Mouse (Mus musculus) liver, adult (tissue): ENCODE measurements at regions not wholly inside any gene's neighbourhood (a gene's known extent, or its start where the extent isn't known, plus 50 kb on each side); places are given as distances from the start of the nearest gene placed in this dataset.

Experiments used
- GATA4 ChIP-seq: IDR thresholded peaks from 2 replicates; pipeline ENCODE4 v1.6.1; 2014; ENCODE audit warnings: mild to moderate bottlenecking, low read length; ENCODE audit not compliant: insufficient replicate concordance

DNA sequence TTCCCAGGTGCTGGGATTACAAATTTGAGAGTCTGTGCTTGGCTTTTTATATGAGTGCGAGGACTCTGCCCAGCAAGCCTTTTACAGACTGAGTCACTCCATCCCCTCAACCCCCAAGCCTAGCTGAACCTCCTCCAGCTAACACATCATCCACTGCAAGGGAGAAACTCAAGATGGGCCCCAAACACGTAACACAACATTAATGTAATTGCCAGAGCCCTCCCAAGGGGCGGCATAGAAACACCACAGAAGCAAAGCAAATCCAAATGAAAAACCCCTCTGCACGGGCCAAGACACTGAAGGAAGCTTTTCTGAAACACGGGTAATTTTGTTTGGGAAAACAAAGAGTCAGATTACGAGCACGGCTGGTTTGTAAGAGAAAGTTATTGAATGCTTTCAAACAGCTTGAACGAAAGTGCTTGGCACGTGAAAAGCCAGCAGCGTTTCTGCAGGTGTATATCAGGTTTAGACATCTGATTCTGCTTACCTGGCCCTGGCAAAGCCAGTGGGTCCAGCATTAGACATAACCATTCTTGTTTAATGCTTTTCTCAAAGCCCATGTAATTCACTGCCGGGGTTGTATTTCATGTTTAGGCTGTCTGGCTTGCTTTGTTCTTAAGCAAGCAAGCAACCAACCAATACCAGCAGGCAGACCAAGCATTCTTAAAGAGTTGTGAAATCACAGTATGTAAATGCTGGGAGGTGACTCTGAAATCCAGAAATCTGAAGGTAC lies 132.8 kb downstream of the Ets2 start:
- no peak for TF ChIP-seq GATA4

GRCm38 (mm10) chr16:95833455-95833854 lies 131.6 kb downstream of the Ets2 start:
- no peak for TF ChIP-seq GATA4

DNA sequence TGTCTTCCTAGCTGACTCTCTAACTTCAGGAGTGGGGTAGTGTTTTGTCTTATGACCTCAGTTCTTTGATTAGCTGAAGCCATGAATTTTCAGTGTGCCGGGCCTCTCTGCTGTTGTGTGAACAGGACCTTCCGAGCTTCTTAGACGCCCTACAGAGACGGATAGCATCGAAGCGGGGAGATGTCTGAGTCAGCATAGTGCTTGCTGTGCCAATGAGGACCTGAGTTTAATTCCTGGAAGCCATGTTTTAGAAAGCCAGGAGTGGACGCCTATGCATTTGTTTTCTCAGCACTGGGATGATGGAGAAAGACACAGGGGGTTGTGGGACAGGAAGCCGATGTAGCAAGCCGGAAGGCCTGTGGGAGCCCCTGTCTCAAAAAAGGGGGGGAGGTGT lies 130.5 kb downstream of the Ets2 start:
- TF ChIP-seq GATA4: no peak

DNA sequence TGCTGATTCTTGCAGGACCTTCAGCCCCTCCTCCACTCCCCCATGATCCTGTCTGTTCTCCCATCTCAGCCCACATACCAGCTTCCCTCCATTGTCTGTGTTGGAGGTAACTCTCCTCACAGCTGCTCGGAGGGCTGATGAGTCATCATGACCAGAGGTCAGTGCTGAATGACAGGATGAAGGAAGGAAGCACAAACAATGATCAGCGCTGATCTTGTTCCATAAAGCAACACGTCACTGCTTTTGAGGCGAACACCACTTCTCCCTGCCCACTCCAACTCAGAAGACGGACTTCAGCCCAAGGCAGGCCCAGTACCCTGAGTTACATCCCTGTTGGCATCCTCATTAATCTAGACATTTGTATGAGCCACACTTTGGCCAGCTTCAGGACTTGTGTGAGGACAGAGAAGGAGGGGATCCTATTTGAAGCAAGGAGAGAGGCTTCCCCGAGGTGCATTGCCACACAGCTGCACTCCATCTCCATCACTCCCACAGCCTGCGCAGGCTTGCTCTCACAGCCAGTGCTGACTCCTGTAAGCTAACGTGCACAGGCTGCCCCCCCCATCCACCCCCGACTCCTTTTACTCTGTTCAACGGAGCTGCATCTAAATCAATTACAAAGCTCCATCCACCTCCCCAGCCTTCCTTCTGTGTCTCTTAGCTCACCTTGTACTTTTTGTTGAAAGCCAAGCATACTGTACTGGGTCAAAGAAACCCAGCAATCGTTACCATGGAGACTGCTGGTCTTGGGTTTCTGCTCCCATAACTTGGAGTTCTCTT lies 129.9 kb downstream of the Ets2 start:
- peak; percentile 60; the same call in 1 of the 2 replicates for TF ChIP-seq GATA4

DNA sequence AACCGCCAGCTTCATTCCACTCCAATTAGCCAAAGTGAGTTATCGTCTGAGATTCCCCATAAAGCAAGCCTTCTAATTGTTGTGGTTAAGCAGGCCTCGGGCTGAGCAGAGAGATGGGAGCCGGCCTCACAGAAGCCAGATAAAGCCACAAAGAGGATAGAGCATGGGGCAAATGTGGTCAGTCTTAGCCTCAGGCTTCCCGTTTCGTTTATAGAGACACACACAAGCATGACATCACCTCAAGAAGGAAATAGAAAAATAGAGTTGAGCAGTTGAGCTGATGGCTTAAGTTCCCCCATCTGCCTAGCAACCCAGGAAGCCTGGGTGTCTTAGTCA lies 125.5 kb downstream of the Ets2 start:
- no peak for TF ChIP-seq GATA4

DNA sequence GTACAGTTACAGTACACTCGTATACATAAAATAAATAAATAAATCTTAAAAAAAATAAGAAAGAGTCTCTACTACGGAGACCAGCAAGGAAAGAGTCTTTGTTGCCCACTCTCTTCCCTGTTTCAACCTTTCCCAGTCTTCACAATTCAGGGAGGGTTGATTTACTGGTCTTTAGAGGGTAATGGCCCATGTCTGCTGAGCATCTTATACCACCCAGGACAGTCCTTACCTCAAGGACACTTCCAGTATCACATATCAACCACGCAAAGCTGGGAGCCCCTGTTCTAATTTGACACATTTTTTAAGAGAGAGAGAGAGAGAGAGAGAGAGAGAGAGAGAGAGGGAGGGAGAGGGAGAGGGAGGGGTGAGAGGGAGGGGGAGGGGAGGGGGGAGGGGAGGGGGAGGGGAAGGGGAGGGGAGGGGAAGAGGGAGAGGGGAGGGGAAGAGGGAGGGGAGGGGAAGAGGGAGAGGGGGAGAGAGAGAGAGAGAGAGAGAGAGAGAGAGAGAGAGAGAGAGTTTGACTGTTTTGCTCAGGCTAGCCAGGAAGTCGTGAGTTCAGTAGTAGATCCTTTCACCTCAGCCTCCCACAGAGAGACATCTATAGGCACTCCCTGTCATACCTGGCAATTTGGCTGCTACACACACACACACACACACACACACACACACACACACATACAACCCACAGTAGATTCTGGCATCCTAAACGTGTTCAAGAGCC lies 125.0 kb downstream of the Ets2 start:
- TF ChIP-seq GATA4: no peak

DNA sequence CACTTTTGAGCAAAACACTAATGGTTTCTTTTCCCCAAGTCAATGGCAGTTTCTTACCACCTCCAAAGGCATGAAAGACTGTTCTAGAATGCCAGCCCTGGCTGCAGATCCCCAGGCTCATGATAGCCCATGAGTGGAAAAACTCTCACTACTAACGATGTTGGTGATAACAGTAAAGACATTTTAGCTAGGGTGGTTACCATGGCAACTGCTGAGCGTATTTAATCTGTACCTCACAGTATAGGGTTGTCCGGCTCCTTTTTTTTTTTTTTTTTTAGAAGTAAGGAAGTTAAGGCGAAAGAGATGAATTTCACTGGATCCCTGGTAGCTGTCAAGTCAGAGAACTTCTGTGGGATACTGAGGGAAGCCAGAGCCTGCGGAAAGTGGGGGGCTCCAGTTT lies 123.8 kb downstream of the Ets2 start:
- no peak for TF ChIP-seq GATA4

- 0 out of 2 replicates have a peak, but pooled peaks have one; percentile 28 for TF ChIP-seq GATA4
Observed at GRCm38 (mm10) chr16:95824720-95825534, 123.1 kb downstream of the Ets2 start.

DNA sequence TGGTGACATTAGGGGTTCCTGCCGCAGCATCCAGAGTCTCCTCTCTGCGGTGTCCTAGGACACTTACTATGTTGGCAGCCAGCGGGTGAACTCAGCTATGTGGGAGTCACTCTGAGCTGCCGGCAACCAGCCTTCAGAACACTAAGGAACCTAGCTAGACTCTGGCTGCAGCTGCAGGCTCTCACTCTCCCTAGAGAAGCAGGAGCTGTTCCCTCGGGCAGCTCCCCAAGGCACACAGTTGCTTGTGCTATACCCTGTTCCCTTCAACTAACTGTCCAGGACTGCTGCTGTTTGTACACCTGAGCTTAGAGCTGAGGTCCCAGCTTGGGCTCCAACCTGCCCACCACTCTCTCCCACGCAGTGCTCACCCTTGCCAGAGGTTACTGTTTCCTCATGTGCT lies 121.9 kb downstream of the Ets2 start:
- no peak for TF ChIP-seq GATA4

- no peak for TF ChIP-seq GATA4
Observed at GRCm38 (mm10) chr16:95821080-95821479, 119.2 kb downstream of the Ets2 start.

- TF ChIP-seq GATA4: no peak
Observed at GRCm38 (mm10) chr16:95820606-95821005, 118.7 kb downstream of the Ets2 start.

DNA sequence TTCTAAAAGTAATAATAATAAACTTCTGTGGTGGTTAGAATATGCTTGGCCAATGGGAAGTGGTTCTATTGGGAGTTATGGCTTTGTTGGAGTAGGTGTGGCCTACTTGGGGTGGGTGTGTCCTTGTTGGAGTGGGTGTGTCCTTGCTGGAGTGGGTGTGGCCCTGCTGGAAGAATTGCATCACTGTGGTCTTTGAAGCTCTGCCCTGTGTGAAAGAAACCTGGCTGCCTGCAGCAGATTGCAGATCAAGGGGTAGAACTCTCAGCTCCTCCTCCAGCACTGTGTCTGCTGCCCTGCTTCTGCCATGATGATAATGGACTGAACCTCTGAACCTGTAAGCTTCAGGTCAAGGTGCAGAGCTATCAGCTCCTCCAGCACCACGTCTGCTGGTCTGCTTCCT lies 118.1 kb downstream of the Ets2 start:
- no peak for TF ChIP-seq GATA4

- no peak for TF ChIP-seq GATA4
Observed at GRCm38 (mm10) chr16:95815966-95816365, 114.1 kb downstream of the Ets2 start.

DNA sequence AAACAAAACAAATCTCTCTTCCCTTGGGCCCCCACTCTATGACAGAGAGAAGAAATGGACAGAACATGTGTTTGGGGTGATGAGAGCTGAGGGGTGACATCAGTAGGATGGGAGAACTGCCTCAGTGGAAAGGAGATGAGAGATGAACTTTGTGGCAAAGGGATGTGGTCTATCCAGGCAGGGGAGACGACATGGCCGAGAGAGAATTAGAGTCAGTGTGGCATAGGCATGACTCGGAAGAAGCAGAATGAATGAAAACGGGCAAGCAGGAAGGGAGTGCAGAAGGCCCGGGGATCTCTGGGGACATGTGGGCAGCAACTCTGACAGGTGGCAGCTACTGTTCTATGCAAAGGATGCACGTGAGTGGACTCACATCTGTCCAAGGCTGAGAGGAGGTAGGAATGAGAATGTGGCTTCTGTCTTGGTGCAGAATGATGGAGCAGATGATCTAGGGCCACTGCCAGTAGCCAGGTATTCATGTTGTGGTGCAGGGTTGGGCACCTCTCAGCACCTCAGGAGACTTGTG lies 113.4 kb downstream of the Ets2 start:
- TF ChIP-seq GATA4: no peak
